Mouse (Mus musculus): ENCODE measurements around the gene Cab39. TPM values are rescaled to one million over a fixed set of nuclear protein-coding genes. Genes with fewer than 3 reads are reported as not detected.

Gene Cab39
- polyA plus RNA-seq, 1 experiment from 2014 or later, result 13.9 TPM

- TF ChIP-seq EP300 (IDR thresholded peaks at IDR 0.05; ENCODE audit: low read depth) (no peak), CTCF (IDR thresholded peaks at IDR 0.05; ENCODE audit: low read depth) (no peak)
Measured at GRCm38 (mm10) chr1:85894231-85894747, 101.0 kb downstream of the Cab39 start, which contains the start of gene Itm2c. TSS of gene Itm2c (plus strand) at chr1:85894281.

GRCm38 (mm10) chr1:85894748-85895360 is 101.6 kb downstream of the Cab39 start:
- Histone ChIP-seq H3K9ac (replicated peaks) (peak overlapping the region; percentile 76), H3K4me3 (ENCODE audit: low read depth, low read length) (peak overlapping the region; percentile 88), H3K4me2 (ENCODE audit: low read depth, low read length) (peak overlapping the region; percentile 96), H3K27ac (ENCODE audit: low read depth) (peak overlapping the region; percentile 67), H3K9me3 (ENCODE audit: low read length) (no peaks in the 10 kb centered on the region), H3K36me3 (replicated peaks; ENCODE audit: insufficient read depth, low read length) (no peaks in the 10 kb centered on the region), H3K4me1 (ENCODE audit: insufficient read depth) (peaks cover 42% of the 10 kb centered on the region), H3K27me3 (ENCODE audit: insufficient read depth, low read length) (no peaks in the 10 kb centered on the region)
- WGBS (ENCODE audit: insufficient replicate concordance), result under 1% methylated on average over 28 of the region's 30 CpGs
- TF ChIP-seq EP300 (IDR thresholded peaks at IDR 0.05; ENCODE audit: low read depth), result no peak
- no peak for TF ChIP-seq CTCF (IDR thresholded peaks at IDR 0.05; ENCODE audit: low read depth)
- DNase-seq, result peak; percentile 42
- ATAC-seq, result peak; percentile 31

More at GRCm38 (mm10) chr1:85894231-85894747, 101.0 kb downstream of the Cab39 start, which contains the start of gene Itm2c:
- peak; percentile 87 for DNase-seq
- Histone ChIP-seq H3K27me3 (ENCODE audit: insufficient read depth, low read length) (no peaks in the 10 kb centered on the region), H3K9ac (replicated peaks) (peak within 1 kb of the TSS; percentile 76), H3K4me3 (ENCODE audit: low read depth, low read length) (peak within 1 kb of the TSS; percentile 88), H3K4me1 (ENCODE audit: insufficient read depth) (peaks cover 38% of the 10 kb centered on the region), H3K36me3 (replicated peaks; ENCODE audit: insufficient read depth, low read length) (no peaks in the 10 kb centered on the region), H3K4me2 (ENCODE audit: low read depth, low read length) (peak within 1 kb of the TSS; percentile 96), H3K27ac (ENCODE audit: low read depth) (peak within 1 kb of the TSS; percentile 67), H3K9me3 (ENCODE audit: low read length) (no peaks in the 10 kb centered on the region)
- ATAC-seq, result peak; percentile 69
- 2% methylated on average over 34 of the region's 35 CpGs for WGBS (ENCODE audit: insufficient replicate concordance)

GRCm38 (mm10) chr1:85895391-85895837 is 102.2 kb downstream of the Cab39 start:
- DNase-seq (peak; percentile 75), ATAC-seq (peak; percentile 73)
- peak overlapping the region; percentile 76 for H3K9ac ChIP-seq (replicated peaks)
- no peak for TF ChIP-seq EP300 (IDR thresholded peaks at IDR 0.05; ENCODE audit: low read depth)
- peak; percentile 62 for TF ChIP-seq CTCF (IDR thresholded peaks at IDR 0.05; ENCODE audit: low read depth)
- H3K4me3 ChIP-seq (ENCODE audit: low read depth, low read length), result peak overlapping the region; percentile 88
- H3K27me3 ChIP-seq (ENCODE audit: insufficient read depth, low read length), result no peaks in the 10 kb centered on the region
- peaks cover 46% of the 10 kb centered on the region for H3K4me1 ChIP-seq (ENCODE audit: insufficient read depth)
- H3K4me2 ChIP-seq (ENCODE audit: low read depth, low read length), result peak overlapping the region; percentile 96
- peak overlapping the region; percentile 67 for H3K27ac ChIP-seq (ENCODE audit: low read depth)
- H3K36me3 ChIP-seq (replicated peaks; ENCODE audit: insufficient read depth, low read length), result no peaks in the 10 kb centered on the region
- H3K9me3 ChIP-seq (ENCODE audit: low read length), result no peaks in the 10 kb centered on the region
- 2% methylated on average over 15 of the region's 15 CpGs for WGBS (ENCODE audit: insufficient replicate concordance)

- Histone ChIP-seq H3K4me3 (ENCODE audit: low read depth, low read length) (no peak overlapping the region), H3K4me1 (ENCODE audit: insufficient read depth) (peaks cover 53% of the 10 kb centered on the region), H3K9me3 (ENCODE audit: low read length) (no peaks in the 10 kb centered on the region), H3K4me2 (ENCODE audit: low read depth, low read length) (peak overlapping the region; percentile 96), H3K36me3 (replicated peaks; ENCODE audit: insufficient read depth, low read length) (no peaks in the 10 kb centered on the region), H3K9ac (replicated peaks) (no peak overlapping the region), H3K27me3 (ENCODE audit: insufficient read depth, low read length) (no peaks in the 10 kb centered on the region), H3K27ac (ENCODE audit: low read depth) (peak overlapping the region; percentile 62)
- no peak for ATAC-seq
- 67% methylated on average over 5 of the region's 5 CpGs for WGBS (ENCODE audit: insufficient replicate concordance)
- no peak for DNase-seq
- TF ChIP-seq EP300 (IDR thresholded peaks at IDR 0.05; ENCODE audit: low read depth), result no peak
- TF ChIP-seq CTCF (IDR thresholded peaks at IDR 0.05; ENCODE audit: low read depth), result no peak
Measured at GRCm38 (mm10) chr1:85896110-85896509, 102.9 kb downstream of the Cab39 start.

- ATAC-seq (no peak), DNase-seq (no peak)
- Histone ChIP-seq H3K36me3 (replicated peaks; ENCODE audit: insufficient read depth, low read length) (no peaks in the 10 kb centered on the region), H3K4me3 (ENCODE audit: low read depth, low read length) (no peak overlapping the region), H3K4me2 (ENCODE audit: low read depth, low read length) (peak overlapping the region; percentile 96; the same call in 1 of the 2 replicates), H3K27ac (ENCODE audit: low read depth) (0 out of 2 replicates have a peak overlapping the region, but pooled peaks have one; percentile 62), H3K9me3 (ENCODE audit: low read length) (no peaks in the 10 kb centered on the region), H3K4me1 (ENCODE audit: insufficient read depth) (peaks cover 63% of the 10 kb centered on the region), H3K27me3 (ENCODE audit: insufficient read depth, low read length) (no peaks in the 10 kb centered on the region), H3K9ac (replicated peaks) (no peak overlapping the region)
- 39% methylated on average over 12 of the region's 12 CpGs for WGBS (ENCODE audit: insufficient replicate concordance)
- TF ChIP-seq EP300 (IDR thresholded peaks at IDR 0.05; ENCODE audit: low read depth) (no peak), CTCF (IDR thresholded peaks at IDR 0.05; ENCODE audit: low read depth) (no peak)
Measured at GRCm38 (mm10) chr1:85896781-85897700, 103.8 kb downstream of the Cab39 start.

Measured in liver, postnatal 0 days (tissue).